Mouse (Mus musculus): ENCODE results near the gene Ndrg3. TPM values are rescaled to one million over a fixed set of nuclear protein-coding genes. Genes with fewer than 3 reads are reported as not detected.
"Not testable (repeated sequence)": the region's sequence is repeated elsewhere in the genome, so short reads cannot be mapped to it uniquely, and the experiment has no call there.

Gene Ndrg3
- polyA plus RNA-seq, 2 experiments: 29.2 to 31.7 TPM

DNA sequence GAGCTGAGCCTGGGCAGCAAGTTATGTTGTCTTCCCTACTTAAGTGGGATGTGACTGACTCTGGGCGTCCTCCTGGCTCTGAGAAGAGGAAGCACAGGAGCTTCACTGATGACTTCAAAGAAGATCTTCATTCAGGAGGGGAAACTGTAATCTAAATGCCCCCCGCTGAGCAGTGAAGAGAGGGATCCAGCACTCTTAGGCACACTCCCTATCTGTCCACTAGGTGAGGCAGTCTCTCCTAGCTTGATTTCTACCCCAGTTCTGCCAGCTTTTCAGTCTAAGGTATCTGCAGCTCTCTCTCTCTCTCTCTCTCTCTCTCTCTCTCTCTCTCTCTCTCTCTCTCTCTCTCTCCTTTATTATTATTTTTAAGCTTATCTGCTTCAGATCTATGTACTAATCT is 88.5 kb downstream of the Ndrg3 start:
- no peak overlapping the region for H3K4me3 ChIP-seq (ENCODE audit: insufficient read depth in 1 of 2, low read depth in 2 of 2, low read length in 2 of 2)
- H3K4me2 ChIP-seq (ENCODE audit: low read depth): no peak overlapping the region
- WGBS (ENCODE audit: insufficient replicate concordance): 32% methylated on average over 2 of the region's 2 CpGs
- H3K27ac ChIP-seq: no peak overlapping the region
- no peak for DNase-seq (ENCODE audit: low read depth in 3 of 3, low spot score in 3 of 3)
- ATAC-seq (ENCODE audit: insufficient read depth): no peak
- H3K27me3 ChIP-seq (ENCODE audit: control insufficient read depth, insufficient read depth, low read length): no peaks in the 10 kb centered on the region
- H3K9me3 ChIP-seq (ENCODE audit: control insufficient read depth, low read length): no peaks in the 10 kb centered on the region
- TF ChIP-seq CTCF (IDR thresholded peaks at IDR 0.05; ENCODE audit: low read depth) (peak; percentile 62), EP300 (IDR thresholded peaks at IDR 0.05; ENCODE audit: low read depth) (no peak)
- no peaks in the 10 kb centered on the region for H3K36me3 ChIP-seq (replicated peaks; ENCODE audit: control insufficient read depth, insufficient read depth, low read depth)
- no peak overlapping the region for H3K9ac ChIP-seq (replicated peaks)
- peaks cover under 1 to 10% of the 10 kb centered on the region in 2 experiments for H3K4me1 ChIP-seq (replicated peaks; ENCODE audit: control insufficient read depth in 2 of 2, insufficient read depth in 2 of 2, low read length in 1 of 2)

DNA sequence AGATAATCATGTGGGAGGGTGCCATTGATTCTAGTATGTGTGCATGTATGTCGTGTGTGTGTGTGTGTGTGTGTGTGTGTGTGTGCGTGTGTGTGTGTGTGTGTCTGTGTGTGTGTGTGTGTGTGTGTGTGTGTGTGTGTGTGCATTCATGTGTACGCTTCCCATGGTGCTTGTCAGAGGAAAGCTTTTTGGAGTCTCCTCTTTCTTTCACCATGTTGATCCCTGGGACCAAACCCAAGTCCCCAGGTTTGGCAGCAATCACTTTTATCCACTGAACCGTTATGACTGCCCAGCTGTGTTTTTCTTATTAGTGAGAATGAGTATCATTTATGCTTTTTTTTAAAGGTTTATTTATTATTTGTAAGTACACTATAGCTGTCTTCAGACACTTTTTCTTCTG is 89.4 kb downstream of the Ndrg3 start:
- not testable (repeated sequence) for DNase-seq (ENCODE audit: low read depth in 3 of 3, low spot score in 3 of 3); ATAC-seq (ENCODE audit: insufficient read depth)
- 68% methylated on average over 4 of the region's 4 CpGs for WGBS (ENCODE audit: insufficient replicate concordance)

DNA sequence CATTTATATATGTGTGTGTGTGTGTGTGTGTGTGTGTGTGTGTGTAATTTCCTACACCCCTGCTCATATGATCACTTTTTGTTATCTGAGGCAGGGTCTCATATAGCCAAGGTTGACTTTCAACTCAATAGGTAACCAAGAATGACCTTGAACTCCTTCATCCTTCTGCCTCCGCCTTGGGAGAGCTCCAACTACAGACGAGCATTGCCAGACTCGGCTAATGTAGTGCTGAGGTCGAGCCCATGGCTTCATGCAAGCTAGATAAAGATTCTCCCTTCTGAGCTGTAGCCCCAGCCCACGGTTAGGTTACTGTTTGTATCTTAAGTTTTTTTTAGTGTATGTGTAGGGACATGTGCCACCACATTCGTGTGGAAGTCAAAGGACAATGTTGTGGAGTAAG is 90.0 kb downstream of the Ndrg3 start:
- 58% methylated on average over 6 of the region's 6 CpGs for WGBS (ENCODE audit: insufficient replicate concordance)
- no peak for TF ChIP-seq CTCF (IDR thresholded peaks at IDR 0.05; ENCODE audit: low read depth)
- TF ChIP-seq EP300 (IDR thresholded peaks at IDR 0.05; ENCODE audit: low read depth): no peak
- Histone ChIP-seq H3K9me3 (ENCODE audit: control insufficient read depth, low read length) (no peaks in the 10 kb centered on the region), H3K36me3 (replicated peaks; ENCODE audit: control insufficient read depth, insufficient read depth, low read depth) (no peaks in the 10 kb centered on the region), H3K4me2 (ENCODE audit: low read depth) (no peak overlapping the region), H3K9ac (replicated peaks) (no peak overlapping the region), H3K27ac (no peak overlapping the region), H3K4me1 (replicated peaks; ENCODE audit: control insufficient read depth in 2 of 2, insufficient read depth in 2 of 2, low read length in 1 of 2) (peaks cover 7 to 20% of the 10 kb centered on the region in 2 experiments), H3K27me3 (ENCODE audit: control insufficient read depth, insufficient read depth, low read length) (no peaks in the 10 kb centered on the region), H3K4me3 (ENCODE audit: insufficient read depth in 1 of 2, low read depth in 2 of 2, low read length in 2 of 2) (no peak overlapping the region)
- no peak for DNase-seq (ENCODE audit: low read depth in 3 of 3, low spot score in 3 of 3)
- ATAC-seq (ENCODE audit: insufficient read depth): no peak

More for the DNA sequence above, 89.4 kb downstream of the Ndrg3 start:
- H3K4me2 ChIP-seq (ENCODE audit: low read depth); H3K27ac ChIP-seq; H3K4me3 ChIP-seq (ENCODE audit: insufficient read depth in 1 of 2, low read depth in 2 of 2, low read length in 2 of 2); H3K9ac ChIP-seq (replicated peaks); H3K36me3 ChIP-seq (replicated peaks; ENCODE audit: control insufficient read depth, insufficient read depth, low read depth); H3K27me3 ChIP-seq (ENCODE audit: control insufficient read depth, insufficient read depth, low read length); H3K9me3 ChIP-seq (ENCODE audit: control insufficient read depth, low read length): not testable (repeated sequence)
- peaks cover 7 to 20% of the 10 kb centered on the region in 2 experiments for H3K4me1 ChIP-seq (replicated peaks; ENCODE audit: control insufficient read depth in 2 of 2, insufficient read depth in 2 of 2, low read length in 1 of 2)

DNA sequence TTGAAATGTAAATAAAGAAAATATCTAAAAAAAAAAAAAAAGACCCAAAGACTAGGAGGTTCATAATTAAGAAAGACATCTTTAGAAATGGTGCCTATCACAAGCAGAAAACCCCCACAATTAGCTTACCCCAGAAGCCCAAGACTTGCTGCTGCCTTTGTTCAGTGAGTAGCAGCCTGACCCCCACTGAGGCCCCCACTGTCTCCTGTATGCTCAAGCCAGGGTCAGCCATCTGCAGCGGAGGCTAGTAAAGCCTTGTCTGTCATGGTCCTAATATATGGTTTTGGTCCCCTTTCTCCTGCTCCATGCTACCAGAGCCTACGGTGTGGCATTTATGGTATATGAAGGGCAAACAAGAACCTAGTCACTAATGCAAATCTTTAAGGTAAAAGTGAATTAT is 90.5 kb downstream of the Ndrg3 start:
- Histone ChIP-seq H3K27me3 (ENCODE audit: control insufficient read depth, insufficient read depth, low read length) (no peaks in the 10 kb centered on the region), H3K36me3 (replicated peaks; ENCODE audit: control insufficient read depth, insufficient read depth, low read depth) (no peaks in the 10 kb centered on the region), H3K4me3 (ENCODE audit: insufficient read depth in 1 of 2, low read depth in 2 of 2, low read length in 2 of 2) (no peak overlapping the region), H3K9ac (replicated peaks) (no peak overlapping the region), H3K27ac (no peak overlapping the region), H3K4me2 (ENCODE audit: low read depth) (no peak overlapping the region), H3K9me3 (ENCODE audit: control insufficient read depth, low read length) (no peaks in the 10 kb centered on the region), H3K4me1 (replicated peaks; ENCODE audit: control insufficient read depth in 2 of 2, insufficient read depth in 2 of 2, low read length in 1 of 2) (peaks cover 7 to 20% of the 10 kb centered on the region in 2 experiments)
- no peak for DNase-seq (ENCODE audit: low read depth in 3 of 3, low spot score in 3 of 3)
- WGBS (ENCODE audit: insufficient replicate concordance): 68% methylated on average over 2 of the region's 2 CpGs
- TF ChIP-seq CTCF (IDR thresholded peaks at IDR 0.05; ENCODE audit: low read depth): no peak
- no peak for TF ChIP-seq EP300 (IDR thresholded peaks at IDR 0.05; ENCODE audit: low read depth)
- ATAC-seq (ENCODE audit: insufficient read depth): no peak

DNA sequence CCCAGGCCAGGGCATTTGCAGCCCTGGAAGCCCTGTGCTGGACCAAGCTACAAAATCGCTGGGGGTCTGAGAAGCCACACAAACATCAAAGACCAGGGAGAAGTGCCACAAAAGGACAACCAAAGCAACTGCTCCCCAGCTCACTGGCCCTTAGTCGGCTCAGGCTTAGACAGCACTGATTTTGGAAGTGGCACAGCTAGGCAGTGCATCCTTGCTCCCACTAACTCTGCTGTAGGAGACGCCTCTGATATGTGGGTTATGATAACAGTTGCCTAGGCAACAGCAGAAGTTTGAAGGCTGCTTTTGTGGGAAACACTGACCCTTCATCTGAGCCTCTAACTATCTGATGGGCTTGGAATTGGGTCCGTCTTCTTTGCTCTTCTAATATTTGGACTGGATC is 92.7 kb downstream of the Ndrg3 start:
- no peaks in the 10 kb centered on the region for H3K9me3 ChIP-seq (ENCODE audit: control insufficient read depth, low read length)
- 43% methylated on average over 4 of the region's 4 CpGs for WGBS (ENCODE audit: insufficient replicate concordance)
- H3K4me3 ChIP-seq (ENCODE audit: insufficient read depth in 1 of 2, low read depth in 2 of 2, low read length in 2 of 2): no peak overlapping the region
- H3K27me3 ChIP-seq (ENCODE audit: control insufficient read depth, insufficient read depth, low read length): no peaks in the 10 kb centered on the region
- no peak overlapping the region for H3K4me2 ChIP-seq (ENCODE audit: low read depth)
- H3K36me3 ChIP-seq (replicated peaks; ENCODE audit: control insufficient read depth, insufficient read depth, low read depth): no peaks in the 10 kb centered on the region
- ATAC-seq (ENCODE audit: insufficient read depth): no peak
- no peak overlapping the region for H3K27ac ChIP-seq
- TF ChIP-seq CTCF (IDR thresholded peaks at IDR 0.05; ENCODE audit: low read depth): no peak
- no peak for TF ChIP-seq EP300 (IDR thresholded peaks at IDR 0.05; ENCODE audit: low read depth)
- H3K4me1 ChIP-seq (replicated peaks; ENCODE audit: control insufficient read depth in 2 of 2, insufficient read depth in 2 of 2, low read length in 1 of 2): peaks cover 15 to 28% of the 10 kb centered on the region in 2 experiments
- no peak for DNase-seq (ENCODE audit: low read depth in 3 of 3, low spot score in 3 of 3)
- H3K9ac ChIP-seq (replicated peaks): no peak overlapping the region
